Mouse (Mus musculus) embryonic facial prominence, embryonic 11.5 days (tissue): ENCODE measurements around the gene Gse1. TPM values are rescaled to one million over a fixed set of nuclear protein-coding genes. Genes with fewer than 3 reads are reported as not detected.

Source experiments
- ATAC-seq: fragments of 200-750 bp; cut with Nextera tagmentation; replicated peaks from 2 replicates; pipeline ENCODE4 v1.8.0; 2017; ENCODE audit warnings: low read depth; ENCODE audit not compliant: insufficient number of reproducible peaks, low FRiP score, low TSS enrichment
- DNase-seq: peaks from one replicate; pipeline ENCODE4 v3.0.0-alpha.2; 2015; ENCODE audit warnings: low spot score
- H3K27ac ChIP-seq: fragments of 300-500 bp; sonication (generic); replicated peaks from 2 replicates; pipeline ENCODE4 v1.5.1; 2014; ENCODE audit warnings: mild to moderate bottlenecking, low read depth, low read length, control low read depth
- H3K27me3 ChIP-seq: fragments of 300-500 bp; sonication (generic); 2 replicates; pipeline ENCODE4 v1.6.1; 2014; ENCODE audit warnings: mild to moderate bottlenecking, low read length, moderate library complexity, mixed read lengths; ENCODE audit not compliant: control insufficient read depth, insufficient read depth
- H3K36me3 ChIP-seq: fragments of 300-500 bp; sonication (generic); replicated peaks from 2 replicates; pipeline ENCODE4 v1.6.1; 2014; ENCODE audit warnings: low read depth, mild to moderate bottlenecking, low read length, moderate library complexity, mixed read lengths; ENCODE audit not compliant: control insufficient read depth, insufficient read depth
- H3K4me1 ChIP-seq: fragments of 300-500 bp; sonication (generic); 2 replicates; pipeline ENCODE4 v1.6.1; 2014; ENCODE audit warnings: low read length, mixed read lengths; ENCODE audit not compliant: control insufficient read depth, insufficient read depth
- H3K4me2 ChIP-seq: fragments of 300-500 bp; sonication (generic); 2 replicates; pipeline ENCODE4 v1.6.1; 2014; ENCODE audit warnings: low read depth, mild to moderate bottlenecking, control low read depth, low read length, moderate library complexity
- H3K4me3 ChIP-seq: fragments of 300-500 bp; sonication (generic); 2 replicates; pipeline ENCODE4 v1.5.1; 2014; ENCODE audit warnings: low read depth, low read length, control low read depth
- H3K9ac ChIP-seq: fragments of 300-500 bp; sonication (generic); replicated peaks from 2 replicates; pipeline ENCODE4 v1.6.1; 2014; ENCODE audit warnings: mild to moderate bottlenecking, control low read depth, low read length
- H3K9me3 ChIP-seq: fragments of 300-500 bp; sonication (generic); replicated peaks from 2 replicates; pipeline ENCODE4 v1.6.1; 2016; ENCODE audit warnings: mild to moderate bottlenecking, low read length, inconsistent platforms, mixed read lengths; ENCODE audit not compliant: control insufficient read depth
- WGBS: fragments of 180-500 bp; shearing (Covaris S2); extraction: QIAGEN DNeasy Blood & Tissue Kit; methylation state at CpG from one replicate; pipeline ENCODE4 v1.1.7; 2014; 5-methylcytosine and 5-hydroxymethylcytosine counted together
- polyA plus RNA-seq: library from polyadenylated mRNA; unstranded; fragments of >200 nt; fragmentation: Nextera tagmentation; extraction: Ambion mirVana; gene quantifications from 2 replicates; pipeline ENCODE4 v1.2.1, GENCODE M21; 2014

Gene Gse1
- polyA plus RNA-seq, 1 experiment from 2014 or later: 8.1 TPM

GRCm38 (mm10) chr8:120610824-120611223, 382.6 kb downstream of the Gse1 start:
- H3K4me3 ChIP-seq: no peak overlapping the region

DNA sequence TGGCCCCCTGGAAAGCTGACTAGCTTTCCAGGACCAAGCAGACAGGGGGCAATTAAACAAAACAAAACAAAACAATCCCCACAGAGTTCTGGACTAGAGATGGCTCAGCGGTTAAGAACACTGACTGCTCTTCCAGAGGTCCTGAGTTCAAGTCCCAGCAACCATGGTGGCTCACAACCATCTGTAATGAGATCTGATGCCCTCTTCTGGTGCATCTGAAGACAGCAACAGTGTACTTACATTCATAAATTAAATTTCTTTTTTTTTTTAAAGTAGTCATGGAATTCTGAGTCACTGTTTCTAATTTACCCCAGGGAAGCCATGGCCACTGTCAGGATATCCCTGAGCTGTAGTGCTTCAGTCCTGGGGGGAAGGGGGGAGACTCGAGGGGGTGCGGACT, 386.2 kb downstream of the Gse1 start:
- Histone ChIP-seq H3K9ac (no peak overlapping the region), H3K4me1 (peaks cover 3% of the 10 kb centered on the region; the same call in 1 of the 2 replicates), H3K27ac (no peak overlapping the region), H3K27me3 (no peaks in the 10 kb centered on the region), H3K36me3 (no peaks in the 10 kb centered on the region), H3K4me2 (no peak overlapping the region), H3K9me3 (no peaks in the 10 kb centered on the region), H3K4me3 (no peak overlapping the region)
- ATAC-seq (no peak), DNase-seq (no peak)
- WGBS: 89% methylated on average over 3 of the region's 3 CpGs

More at GRCm38 (mm10) chr8:120610824-120611223, 382.6 kb downstream of the Gse1 start:
- no peaks in the 10 kb centered on the region for H3K27me3 ChIP-seq
- ATAC-seq: no peak
- H3K4me1 ChIP-seq: no peaks in the 10 kb centered on the region
- no peak overlapping the region for H3K4me2 ChIP-seq
- no peak overlapping the region for H3K9ac ChIP-seq
- 94% methylated on average over 6 of the region's 6 CpGs for WGBS
- no peak for DNase-seq
- H3K9me3 ChIP-seq: no peaks in the 10 kb centered on the region
- no peak overlapping the region for H3K27ac ChIP-seq
- H3K36me3 ChIP-seq: no peaks in the 10 kb centered on the region

- H3K4me2 ChIP-seq: no peak overlapping the region
- no peaks in the 10 kb centered on the region for H3K36me3 ChIP-seq
- no peak overlapping the region for H3K4me3 ChIP-seq
- peak overlapping the region; percentile 28 for H3K9ac ChIP-seq
- no peaks in the 10 kb centered on the region for H3K9me3 ChIP-seq
- ATAC-seq (peak; percentile 68), DNase-seq (peak; percentile 45)
- 0 out of 2 replicates have a peak overlapping the region, but pooled peaks have one; percentile 28 for H3K27ac ChIP-seq
- peaks cover 3% of the 10 kb centered on the region; the same call in 1 of the 2 replicates for H3K4me1 ChIP-seq
- no peaks in the 10 kb centered on the region for H3K27me3 ChIP-seq
- 19% methylated on average over 7 of the region's 8 CpGs for WGBS
These were observed 388.7 kb downstream of the Gse1 start for GRCm38 (mm10) chr8:120616663-120617626.

- peak overlapping the region; percentile 34; the same call in 1 of the 2 replicates for H3K9ac ChIP-seq
- no peak overlapping the region for H3K4me3 ChIP-seq
- ATAC-seq (peak; percentile 21; the same call in 1 of the 2 replicates), DNase-seq (peak; percentile 88)
- H3K4me1 ChIP-seq: peaks cover 3% of the 10 kb centered on the region; the same call in 1 of the 2 replicates
- H3K4me2 ChIP-seq: no peak overlapping the region
- H3K36me3 ChIP-seq: no peaks in the 10 kb centered on the region
- H3K9me3 ChIP-seq: no peaks in the 10 kb centered on the region
- no peak overlapping the region for H3K27ac ChIP-seq
- no peaks in the 10 kb centered on the region for H3K27me3 ChIP-seq
- 2% methylated on average over 6 of the region's 6 CpGs for WGBS
These were observed 389.9 kb downstream of the Gse1 start for GRCm38 (mm10) chr8:120618110-120618509.

GRCm38 (mm10) chr8:120619235-120620180, 391.3 kb downstream of the Gse1 start:
- DNase-seq (no peak), ATAC-seq (no peak)
- Histone ChIP-seq H3K27me3 (no peaks in the 10 kb centered on the region), H3K4me1 (peaks cover 3% of the 10 kb centered on the region; the same call in 1 of the 2 replicates), H3K9ac (no peak overlapping the region; the same call in 1 of the 2 replicates), H3K9me3 (no peaks in the 10 kb centered on the region), H3K4me3 (no peak overlapping the region), H3K36me3 (no peaks in the 10 kb centered on the region), H3K4me2 (no peak overlapping the region), H3K27ac (no peak overlapping the region)
- WGBS: 73% methylated on average over 11 of the region's 11 CpGs

GRCm38 (mm10) chr8:120620441-120620840, 392.2 kb downstream of the Gse1 start:
- DNase-seq (no peak), ATAC-seq (no peak)
- no peaks in the 10 kb centered on the region for H3K9me3 ChIP-seq
- peaks cover 3% of the 10 kb centered on the region; the same call in 1 of the 2 replicates for H3K4me1 ChIP-seq
- H3K4me3 ChIP-seq: no peak overlapping the region
- H3K9ac ChIP-seq: peak overlapping the region; percentile 13; the same call in 1 of the 2 replicates
- WGBS: 41% methylated on average over 7 of the region's 7 CpGs
- no peaks in the 10 kb centered on the region for H3K36me3 ChIP-seq
- H3K4me2 ChIP-seq: no peak overlapping the region
- no peaks in the 10 kb centered on the region for H3K27me3 ChIP-seq
- H3K27ac ChIP-seq: no peak overlapping the region

- no peak overlapping the region for H3K27ac ChIP-seq
- H3K4me3 ChIP-seq: no peak overlapping the region
- H3K4me1 ChIP-seq: no peaks in the 10 kb centered on the region
- no peak overlapping the region for H3K4me2 ChIP-seq
- H3K9ac ChIP-seq: no peak overlapping the region
- WGBS: 61% methylated on average over 14 of the region's 14 CpGs
- no peaks in the 10 kb centered on the region for H3K27me3 ChIP-seq
- DNase-seq: no peak
- no peak for ATAC-seq
- H3K9me3 ChIP-seq: no peaks in the 10 kb centered on the region
- no peaks in the 10 kb centered on the region for H3K36me3 ChIP-seq
These were observed 393.9 kb downstream of the Gse1 start for GRCm38 (mm10) chr8:120622161-120622560.
